Mouse (Mus musculus) c-Kit-positive CD71-positive TER-119-negative erythroid progenitor cells, embryonic 14.5 days (primary cell): Measurements from ENCODE around the gene Tmem131.
"Not testable (repeated sequence)": the region's sequence is repeated elsewhere in the genome, so short reads cannot be mapped to it uniquely, and the experiment has no call there.

Experiments used
- DNase-seq: peaks from one replicate; pipeline ENCODE4 v3.0.0-alpha.2; 2013; ENCODE audit warnings: low read depth

Tmem131 gene

GRCm38 (mm10) chr1:36917423-36917822, 26.0 kb downstream of the Tmem131 start:
- DNase-seq, result no peak

GRCm38 (mm10) chr1:36915200-36915580, 28.3 kb downstream of the Tmem131 start:
- DNase-seq, result no peak

GRCm38 (mm10) chr1:36914455-36915199, 28.8 kb downstream of the Tmem131 start:
- DNase-seq, result no peak

DNA sequence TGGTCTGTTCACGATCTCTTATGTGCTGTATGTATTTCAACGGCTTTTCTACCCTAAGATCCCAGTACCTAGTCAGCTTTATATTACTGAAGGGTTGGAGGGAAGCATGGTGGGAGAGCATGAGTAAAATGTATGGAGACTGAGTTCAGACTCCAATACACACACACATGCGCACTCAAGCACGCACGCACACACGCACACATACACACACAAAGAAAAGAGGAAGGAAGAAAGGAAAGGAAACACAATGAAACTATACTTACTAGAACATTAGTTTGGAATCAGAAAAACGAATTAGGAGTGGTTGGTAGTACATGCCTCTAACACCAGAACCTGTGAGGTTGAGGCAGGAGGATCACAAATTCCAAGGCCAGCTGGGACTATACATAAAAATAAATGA, 29.7 kb downstream of the Tmem131 start:
- no peak for DNase-seq

DNA sequence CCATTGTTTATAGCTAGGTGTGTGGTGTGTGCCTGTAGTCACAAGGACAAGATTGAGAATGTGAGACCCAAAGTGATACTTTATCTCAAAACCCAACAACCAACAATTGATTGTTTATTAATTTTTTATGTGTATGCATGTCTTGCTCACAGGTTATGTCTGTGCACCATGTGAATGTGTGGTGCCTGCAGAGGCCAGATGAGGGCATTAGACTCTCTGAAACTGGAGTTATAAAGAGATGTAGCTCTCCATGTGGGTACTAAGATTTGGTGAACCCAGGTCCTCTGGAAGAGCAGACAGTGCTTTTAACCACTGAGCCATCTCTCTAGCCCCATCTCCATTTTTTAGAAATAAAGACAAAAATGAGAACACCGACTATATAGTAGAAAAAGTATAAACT, 31.2 kb downstream of the Tmem131 start:
- DNase-seq, result no peak

DNA sequence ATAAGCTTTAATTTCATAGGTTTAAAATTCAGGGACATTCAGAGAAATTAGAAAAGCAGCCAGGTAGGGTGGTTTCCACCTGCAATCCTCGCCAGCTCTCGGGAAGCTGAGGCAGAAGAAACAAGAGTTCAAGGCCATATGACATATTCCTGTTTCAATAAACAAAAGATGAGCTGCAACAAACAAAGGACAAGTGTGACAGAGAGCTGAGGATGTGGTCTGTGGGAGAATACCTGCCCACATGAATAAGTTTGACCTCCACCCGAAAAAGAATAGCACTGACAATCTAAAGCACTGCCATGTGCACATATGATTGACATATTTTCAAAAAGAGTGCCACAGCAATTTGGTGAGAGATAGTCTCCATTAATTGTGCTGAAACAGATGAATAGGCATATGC, 31.9 kb downstream of the Tmem131 start:
- no peak for DNase-seq

- no peak for DNase-seq
These were observed 33.1 kb downstream of the Tmem131 start for GRCm38 (mm10) chr1:36910397-36910796.

GRCm38 (mm10) chr1:36909965-36910364, 33.5 kb downstream of the Tmem131 start:
- DNase-seq, result not testable (repeated sequence)

DNA sequence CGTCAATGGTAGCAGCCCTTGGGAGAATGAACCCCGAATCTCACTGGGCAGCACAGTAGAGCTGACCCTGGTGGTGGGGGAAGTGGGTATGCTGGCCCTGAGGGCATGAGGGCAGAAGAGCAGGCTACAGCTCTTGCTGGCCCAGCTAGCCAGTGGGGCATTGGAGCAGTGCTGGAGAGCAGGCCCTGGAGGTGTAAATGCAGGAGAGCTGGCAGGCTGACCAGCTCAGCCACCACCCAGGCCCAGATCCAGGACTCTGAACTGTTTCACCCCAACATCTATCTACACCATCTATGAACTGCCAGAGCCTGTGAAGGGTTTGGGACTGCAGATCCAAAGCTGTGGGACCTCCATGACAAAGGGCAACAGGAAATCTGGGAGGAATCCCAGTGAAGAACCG, 38.2 kb downstream of the Tmem131 start:
- no peak for DNase-seq

DNA sequence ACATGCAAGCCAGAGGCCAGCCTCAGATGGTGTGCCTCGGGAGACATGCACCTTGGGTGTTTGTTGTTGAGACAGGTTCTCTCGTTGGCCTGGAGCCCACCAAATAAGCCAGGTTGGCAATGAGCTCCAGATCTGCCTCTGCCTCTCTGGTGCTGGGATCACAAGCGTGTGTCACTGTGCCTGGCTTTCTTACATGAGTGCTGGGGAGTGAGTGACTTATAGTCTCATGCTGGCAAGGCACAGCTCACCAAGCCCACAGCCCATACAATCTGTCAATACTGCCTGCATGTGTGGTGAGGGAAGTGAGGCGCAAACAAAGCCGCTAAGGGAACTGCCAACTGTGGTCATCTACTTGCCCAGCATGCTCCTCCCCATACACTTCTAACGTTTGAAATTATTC, 39.0 kb downstream of the Tmem131 start:
- DNase-seq, result no peak

- no peak for DNase-seq
These were observed 39.4 kb downstream of the Tmem131 start for GRCm38 (mm10) chr1:36904084-36904451.

DNA sequence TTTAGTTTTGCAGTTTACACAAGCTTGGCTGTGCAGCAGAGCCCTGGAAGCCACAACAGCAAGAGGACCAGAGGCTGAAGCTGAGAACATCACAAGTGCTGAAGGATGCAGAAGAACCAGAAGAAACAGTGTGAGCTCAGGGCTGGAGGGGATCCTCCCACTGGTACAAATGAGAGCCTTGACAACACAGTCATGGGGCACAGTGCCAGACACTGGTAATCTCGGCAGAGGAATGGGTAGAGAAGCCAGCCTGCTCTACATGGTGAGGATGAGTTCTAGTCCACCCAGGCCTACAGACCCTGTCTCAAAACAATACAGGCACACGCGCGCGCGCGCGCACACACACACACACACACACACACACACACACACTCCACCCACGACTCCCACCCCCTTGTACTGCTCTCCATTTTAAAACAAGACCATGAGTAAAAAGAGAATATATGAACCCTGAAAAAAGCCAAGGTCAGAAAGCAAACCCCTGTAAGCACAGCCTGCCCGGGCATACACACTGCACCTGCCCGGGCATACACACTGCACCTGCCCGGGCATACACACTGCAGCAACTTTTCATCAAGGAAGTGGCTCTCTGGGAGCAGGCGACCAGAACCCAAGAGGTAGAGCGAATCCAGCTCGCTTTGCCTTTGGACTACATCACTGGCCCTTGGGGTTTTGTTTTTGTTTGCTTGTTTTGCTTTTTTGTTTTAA, 39.9 kb downstream of the Tmem131 start:
- no peak for DNase-seq

GRCm38 (mm10) chr1:36902533-36903315, 40.7 kb downstream of the Tmem131 start:
- DNase-seq, result no peak

GRCm38 (mm10) chr1:36899622-36900021, 43.8 kb downstream of the Tmem131 start:
- DNase-seq, result no peak

GRCm38 (mm10) chr1:36896423-36896822, 47.0 kb downstream of the Tmem131 start:
- DNase-seq, result no peak

GRCm38 (mm10) chr1:36895452-36895851, 48.0 kb downstream of the Tmem131 start:
- DNase-seq, result no peak

DNA sequence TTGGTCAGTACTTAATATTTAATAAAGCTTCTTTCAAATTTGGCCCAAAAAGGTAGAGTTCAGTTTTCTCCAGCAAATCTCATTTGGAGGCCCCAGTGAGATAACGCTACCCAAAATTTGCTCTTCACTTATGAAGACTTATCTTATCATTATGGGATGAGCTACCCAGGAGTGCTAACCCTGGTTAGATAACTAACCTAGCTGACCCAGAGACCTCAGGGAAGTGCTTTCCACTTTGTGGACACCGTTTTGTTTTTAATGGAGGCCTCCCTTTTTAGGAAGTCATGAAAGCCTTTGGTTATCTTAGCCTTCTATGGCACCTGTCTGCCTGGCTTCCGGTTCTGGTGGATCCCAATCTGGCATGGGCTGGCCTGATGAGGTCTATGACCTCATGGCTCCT, 49.3 kb downstream of the Tmem131 start:
- DNase-seq, result no peak

- DNase-seq, result not testable (repeated sequence)
These were observed 49.7 kb downstream of the Tmem131 start for GRCm38 (mm10) chr1:36893720-36894119.

GRCm38 (mm10) chr1:36893146-36893545, 50.3 kb downstream of the Tmem131 start:
- no peak for DNase-seq

DNA sequence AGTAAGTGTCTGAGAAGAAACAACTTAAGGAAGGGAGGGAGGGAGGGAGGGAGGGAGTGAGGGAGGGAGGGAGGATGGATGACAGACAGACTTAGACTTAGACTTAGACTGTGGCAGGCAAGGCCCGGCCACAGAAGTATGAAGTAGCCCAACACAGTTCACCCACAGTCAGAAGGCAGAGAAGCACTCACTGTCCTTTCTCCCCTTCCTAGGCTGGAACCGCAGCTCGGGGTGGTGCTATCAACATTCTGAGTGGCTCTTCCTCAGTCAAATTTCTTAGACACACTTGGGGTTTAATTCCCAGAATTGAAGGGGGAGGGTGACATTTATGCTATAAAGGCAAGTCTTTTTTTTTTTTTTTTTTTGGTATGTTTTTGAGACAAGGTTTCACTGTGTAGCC, 51.0 kb downstream of the Tmem131 start:
- DNase-seq, result peak; percentile 67

GRCm38 (mm10) chr1:36889016-36889415, 54.5 kb downstream of the Tmem131 start:
- DNase-seq, result no peak

DNA sequence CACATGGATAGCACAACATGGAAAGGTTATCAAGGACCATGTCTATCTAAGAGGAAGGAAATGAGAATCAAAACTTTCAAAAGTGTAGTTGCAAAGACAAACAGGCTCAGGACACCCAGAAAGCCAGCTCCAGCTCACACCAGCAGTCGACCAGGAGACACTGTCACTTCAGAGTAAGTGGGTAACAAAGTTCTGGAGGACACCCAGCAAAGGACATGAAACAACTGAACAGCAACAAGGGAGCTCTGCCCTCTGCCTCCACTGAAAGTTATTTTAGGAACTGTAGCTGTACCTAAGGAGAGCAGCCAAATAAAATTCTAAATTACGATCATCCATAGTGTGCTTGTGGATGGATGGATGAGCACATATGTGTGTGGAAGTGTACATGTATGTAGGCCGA, 56.3 kb downstream of the Tmem131 start:
- no peak for DNase-seq

DNA sequence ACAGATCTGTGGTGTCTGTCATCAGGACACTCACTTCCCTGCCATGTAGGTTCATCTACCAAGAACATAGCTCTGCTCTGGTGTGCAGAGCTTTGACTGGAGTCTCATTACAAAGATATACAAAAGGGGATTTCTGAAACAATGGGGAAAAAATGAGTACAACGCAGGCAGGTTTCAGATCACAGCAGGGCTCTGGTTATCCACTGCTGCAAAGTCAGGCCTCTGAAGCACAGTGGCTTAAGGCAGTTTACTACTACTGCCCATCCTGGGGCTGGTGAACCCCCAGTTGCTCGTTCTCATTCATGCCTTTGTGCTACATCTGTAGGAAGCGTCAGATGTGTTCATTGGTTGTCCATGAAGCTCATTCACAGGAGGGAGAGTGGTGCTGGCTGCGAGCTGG, 57.0 kb downstream of the Tmem131 start:
- DNase-seq, result no peak
